Mouse (Mus musculus): ENCODE data around the gene Treml2.

DNA sequence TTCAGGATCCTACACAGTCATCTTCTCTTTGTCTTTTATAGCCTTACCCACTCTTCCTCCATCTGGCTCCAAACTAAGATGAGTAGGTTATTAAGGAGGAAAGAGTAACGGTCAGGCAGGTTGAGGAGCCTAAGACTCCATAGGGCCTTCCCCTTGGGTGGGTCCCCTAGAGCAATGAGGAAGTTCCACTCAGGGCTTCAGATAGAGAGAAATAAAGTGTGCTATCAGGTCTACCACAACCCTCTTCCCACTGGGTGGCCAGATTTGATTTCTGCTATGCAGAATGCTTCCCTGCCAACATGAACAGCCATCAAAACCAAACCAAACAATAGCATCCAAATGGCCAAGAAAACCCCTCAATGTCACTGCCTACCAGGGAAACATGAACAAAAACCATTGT, 31.7 kb upstream of the Treml2 start:
- TF ChIP-seq CTCF (IDR thresholded peaks at IDR 0.05; ENCODE audit: low read depth, low read length): no peak
- no peak for TF ChIP-seq POLR2A (IDR thresholded peaks at IDR 0.05; ENCODE audit: borderline replicate concordance, low read depth, low read length)
